Mouse (Mus musculus) heart, embryonic 14.5 days (tissue): ENCODE data around the gene St3gal4. TPM values are rescaled to one million over a fixed set of nuclear protein-coding genes. Genes with fewer than 3 reads are reported as not detected.
A peak's percentile ranks its signal among the peaks of the same experiment; 100 is the strongest.

ENCODE experiments used
- ATAC-seq: fragments of 200-750 bp; cut with Nextera tagmentation; 2 replicates; pipeline ENCODE4 v1.8.0; 2017; ENCODE audit warnings: low read depth, moderate TSS enrichment; ENCODE audit not compliant: insufficient number of reproducible peaks, insufficient read depth, low FRiP score
- H3K27ac ChIP-seq, 2 experiments: fragments of 200-500 bp in 1 of 2; fragments of 300-500 bp in 1 of 2; sonication (generic) in 1 of 2; replicated peaks in 1 of 2; 2 replicates each; pipeline ENCODE4 v1.5.1; 2012 to 2014; ENCODE audit warnings: low read depth in 2 of 2, low read length in 2 of 2, control low read depth in 1 of 2, mild to moderate bottlenecking in 1 of 2, mixed read lengths in 1 of 2; ENCODE audit not compliant: control insufficient read depth in 1 of 2, insufficient read depth in 1 of 2
- H3K27me3 ChIP-seq: fragments of 300-500 bp; sonication (generic); 2 replicates; pipeline ENCODE4 v1.6.1; 2014; ENCODE audit warnings: mild to moderate bottlenecking, low read length, control low read depth; ENCODE audit not compliant: control insufficient read depth, insufficient read depth
- H3K36me3 ChIP-seq: fragments of 300-500 bp; sonication (generic); 2 replicates; pipeline ENCODE4 v1.6.1; 2014; ENCODE audit warnings: mild to moderate bottlenecking, control low read depth, low read length, mixed read lengths; ENCODE audit not compliant: control insufficient read depth, insufficient read depth
- H3K4me1 ChIP-seq, 2 experiments: fragments of 200-500 bp in 1 of 2; fragments of 300-500 bp in 1 of 2; sonication (generic) in 1 of 2; 2 replicates each; pipeline ENCODE4 v1.6.1; 2012 to 2014; ENCODE audit warnings: low read length in 2 of 2, control low read depth in 1 of 2, mixed read lengths in 1 of 2; ENCODE audit not compliant: control insufficient read depth in 2 of 2, insufficient read depth in 2 of 2
- H3K4me2 ChIP-seq: fragments of 300-500 bp; sonication (generic); 2 replicates; pipeline ENCODE4 v1.6.1; 2014; ENCODE audit warnings: mild to moderate bottlenecking, low read length
- H3K4me3 ChIP-seq, 2 experiments: fragments of 200-500 bp in 1 of 2; fragments of 300-500 bp in 1 of 2; sonication (generic) in 1 of 2; 2 replicates each; pipeline ENCODE4 v1.5.1; 2012 to 2014; ENCODE audit warnings: low read length in 2 of 2, mild to moderate bottlenecking in 2 of 2, control low read depth in 1 of 2, low read depth in 1 of 2, moderate library complexity in 1 of 2; ENCODE audit not compliant: control insufficient read depth in 1 of 2, insufficient read depth in 1 of 2
- H3K9ac ChIP-seq: fragments of 300-500 bp; sonication (generic); 2 replicates; pipeline ENCODE4 v1.6.1; 2014; ENCODE audit warnings: mild to moderate bottlenecking, low read length
- H3K9me3 ChIP-seq: fragments of 300-500 bp; sonication (generic); 2 replicates; pipeline ENCODE4 v1.6.1; 2016; ENCODE audit warnings: low read length, control low read depth; ENCODE audit not compliant: control insufficient read depth
- WGBS: fragments of 180-500 bp; shearing (Covaris S2); extraction: QIAGEN DNeasy Blood & Tissue Kit; methylation state at CpG from one replicate; pipeline ENCODE4 v1.1.7; 2014; 5-methylcytosine and 5-hydroxymethylcytosine counted together
- polyA plus RNA-seq: library from polyadenylated mRNA; unstranded; fragments of >200 nt; fragmentation: Nextera tagmentation; extraction: Ambion mirVana; gene quantifications from 2 replicates; pipeline ENCODE4 v1.2.1, GENCODE M21; 2014

St3gal4 gene
- polyA plus RNA-seq, 1 experiment from 2014 or later = 22.9 TPM

DNA sequence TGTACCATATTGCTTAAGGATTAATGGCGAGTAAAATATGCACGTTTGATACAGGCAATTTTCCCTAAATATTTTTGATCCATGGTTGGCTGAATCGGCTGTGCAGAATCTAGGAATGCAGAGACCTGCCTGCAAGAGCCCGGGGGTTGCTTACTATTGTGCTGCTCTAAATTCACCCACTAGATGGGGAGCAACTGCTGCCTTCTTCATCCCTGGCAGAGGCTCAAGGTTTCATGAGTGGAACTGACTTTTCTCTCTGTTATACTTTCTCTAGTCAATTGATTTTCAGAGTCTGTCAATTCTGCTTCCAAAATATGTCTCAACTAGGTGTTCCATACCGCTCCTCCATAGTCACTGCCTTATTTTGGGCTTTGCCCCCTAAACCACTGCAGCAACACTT lies 88.2 kb downstream of the St3gal4 start:
- no peak for ATAC-seq
- Histone ChIP-seq H3K27ac (no peak overlapping the region), H3K36me3 (no peaks in the 10 kb centered on the region), H3K27me3 (peaks cover under 1% of the 10 kb centered on the region; the same call in 1 of the 2 replicates), H3K4me1 (peaks cover 10% of the 10 kb centered on the region in 2 experiments; a peak in 3 of 4 replicates), H3K9me3 (no peaks in the 10 kb centered on the region), H3K9ac (no peak overlapping the region), H3K4me2 (no peak overlapping the region), H3K4me3 (no peak overlapping the region)
- WGBS = 62% methylated on average over 5 of the region's 5 CpGs

DNA sequence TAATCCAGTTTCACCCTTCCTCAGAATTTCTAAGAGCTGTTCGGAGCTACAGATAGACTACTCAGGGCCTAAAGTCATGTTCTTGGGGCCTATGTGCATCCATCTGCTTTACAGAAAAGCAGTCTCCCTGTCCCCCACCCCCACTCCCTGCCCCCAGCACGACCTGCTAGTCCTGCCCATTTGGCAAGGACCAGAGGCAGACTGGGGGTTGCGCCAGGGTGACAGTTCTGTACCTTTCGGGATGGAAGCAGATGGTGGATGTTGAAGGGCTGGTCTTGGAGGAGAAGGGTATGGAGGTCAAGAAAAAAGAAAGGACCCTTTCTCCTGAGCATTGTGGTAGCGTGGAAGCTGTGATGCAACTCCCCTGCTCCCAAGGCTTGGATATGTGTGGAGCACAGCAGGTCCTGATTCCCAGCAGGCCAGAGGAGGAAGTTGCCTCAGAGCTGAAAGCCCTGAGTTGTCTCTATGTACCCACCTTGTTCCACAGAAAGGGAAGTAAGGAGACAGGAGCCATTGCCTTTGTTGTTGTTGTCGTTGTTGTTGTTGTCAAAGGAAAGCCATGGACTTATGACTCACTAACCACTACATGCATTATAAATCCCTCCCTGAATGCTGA lies 91.6 kb downstream of the St3gal4 start:
- no peak overlapping the region for H3K4me2 ChIP-seq
- H3K9ac ChIP-seq = no peak overlapping the region
- peaks cover 5 to 13% of the 10 kb centered on the region in 2 experiments; a peak in 3 of 4 replicates for H3K4me1 ChIP-seq
- ATAC-seq = no peak
- peaks cover 9% of the 10 kb centered on the region; the same call in 1 of the 2 replicates for H3K27me3 ChIP-seq
- no peaks in the 10 kb centered on the region for H3K9me3 ChIP-seq
- H3K4me3 ChIP-seq = no peak overlapping the region
- no peak overlapping the region for H3K27ac ChIP-seq
- H3K36me3 ChIP-seq = no peaks in the 10 kb centered on the region
- 79% methylated on average over 6 of the region's 6 CpGs for WGBS

DNA sequence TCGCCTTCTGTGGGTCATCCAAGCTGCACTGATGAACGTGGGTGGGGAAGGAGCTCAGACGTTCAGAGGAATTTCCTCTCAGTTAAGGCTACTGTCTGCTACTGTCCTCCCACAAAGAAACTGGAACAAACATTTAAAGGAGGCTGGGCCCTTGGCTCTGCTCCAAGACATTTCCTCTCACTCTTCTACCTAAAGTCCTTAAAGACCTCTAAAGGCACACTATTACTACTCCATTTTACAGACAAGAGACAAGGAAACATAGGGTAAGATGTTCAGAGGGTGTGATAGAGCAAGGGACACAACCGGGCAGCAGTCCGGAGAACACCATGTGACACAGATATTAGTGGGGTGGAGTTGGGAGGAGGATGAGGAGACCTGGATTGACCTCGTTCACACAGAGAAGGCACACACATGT lies 92.2 kb downstream of the St3gal4 start:
- Histone ChIP-seq H3K9ac (no peak overlapping the region), H3K36me3 (no peaks in the 10 kb centered on the region), H3K4me1 (peaks cover 5 to 13% of the 10 kb centered on the region in 2 experiments; a peak in 3 of 4 replicates), H3K4me3 (no peak overlapping the region), H3K27me3 (peaks cover 9% of the 10 kb centered on the region; the same call in 1 of the 2 replicates), H3K4me2 (no peak overlapping the region), H3K27ac (no peak overlapping the region), H3K9me3 (no peaks in the 10 kb centered on the region)
- WGBS = 46% methylated on average over 6 of the region's 6 CpGs
- ATAC-seq = no peak

DNA sequence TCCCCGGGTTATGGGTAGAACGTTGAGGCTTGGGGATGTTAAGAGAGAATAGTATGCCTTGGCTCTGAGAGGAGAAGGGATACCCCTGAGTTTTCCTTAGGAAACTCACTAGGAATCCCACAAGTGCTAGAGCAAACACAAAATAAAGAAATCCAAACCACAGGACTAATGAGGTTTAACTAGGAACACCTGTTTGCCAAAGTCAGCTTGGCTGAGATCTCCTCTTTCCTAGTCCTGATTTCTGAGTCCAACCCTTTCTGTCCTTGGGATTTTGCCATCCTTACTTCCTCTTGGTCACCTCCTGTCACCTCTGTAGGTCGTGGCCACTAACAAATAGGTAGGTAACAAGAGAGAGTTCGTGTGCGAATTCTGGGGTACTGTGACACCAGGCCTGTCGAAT lies 92.8 kb downstream of the St3gal4 start:
- Histone ChIP-seq H3K4me1 (peaks cover 5 to 9% of the 10 kb centered on the region in 2 experiments; a peak in 3 of 4 replicates), H3K4me2 (no peak overlapping the region), H3K9ac (no peak overlapping the region), H3K27ac (no peak overlapping the region), H3K4me3 (no peak overlapping the region), H3K36me3 (no peaks in the 10 kb centered on the region), H3K9me3 (no peaks in the 10 kb centered on the region), H3K27me3 (peaks cover 9% of the 10 kb centered on the region; the same call in 1 of the 2 replicates)
- ATAC-seq = no peak
- WGBS = 79% methylated on average over 6 of the region's 6 CpGs

DNA sequence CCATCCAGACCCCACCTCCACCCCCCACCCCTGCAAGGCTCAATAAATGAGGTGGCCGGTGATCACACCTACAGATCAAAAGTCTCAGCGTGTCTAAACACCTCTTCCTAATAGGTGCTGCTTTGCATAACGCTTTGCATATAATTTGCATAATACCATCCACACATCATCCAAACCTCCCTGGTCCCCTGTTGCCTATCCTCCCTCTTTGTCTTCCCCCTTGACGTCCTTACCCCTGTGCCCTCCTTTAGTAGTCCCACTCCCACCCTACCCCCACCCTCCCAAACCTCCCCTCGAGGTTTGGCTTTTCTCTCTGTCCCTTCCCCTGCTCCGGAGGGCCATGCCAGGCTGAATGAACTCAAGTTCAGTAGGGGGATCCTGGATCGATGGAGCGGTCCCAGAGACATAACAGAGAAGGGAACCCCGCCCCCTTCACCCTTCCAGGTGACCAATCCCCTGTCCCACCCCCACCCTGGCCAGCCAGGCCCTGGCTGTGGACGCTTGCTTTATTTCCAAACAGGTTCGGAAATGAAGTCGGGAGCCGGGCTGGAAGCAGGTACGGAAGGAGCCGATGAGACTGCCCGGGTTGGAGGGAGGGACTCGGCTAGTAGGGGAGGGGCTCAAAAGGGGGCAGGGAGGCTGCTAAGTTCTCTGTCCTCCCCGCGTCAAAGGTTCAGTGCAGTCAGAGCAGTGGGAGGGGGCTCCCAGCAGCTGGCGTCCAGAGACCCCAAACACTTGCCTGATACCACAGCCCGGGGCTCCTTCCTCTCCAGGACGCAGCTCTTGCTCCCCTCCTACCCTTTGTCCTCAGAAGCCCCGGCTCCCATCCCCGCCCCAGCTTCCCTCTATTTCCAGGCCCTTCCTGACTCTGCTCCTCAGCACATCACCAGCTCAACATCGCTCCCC lies 94.2 kb downstream of the St3gal4 start:
- Histone ChIP-seq H3K36me3 (no peaks in the 10 kb centered on the region), H3K4me3 (peak overlapping the region; percentile 20 to 35), H3K4me2 (peak overlapping the region; percentile 67), H3K27ac (no peak overlapping the region), H3K9me3 (no peaks in the 10 kb centered on the region), H3K9ac (peak overlapping the region; percentile 57), H3K27me3 (peaks cover 9% of the 10 kb centered on the region; the same call in 1 of the 2 replicates), H3K4me1 (peaks cover 5 to 8% of the 10 kb centered on the region in 2 experiments; a peak in 3 of 4 replicates)
- WGBS = 5% methylated on average over 25 of the region's 25 CpGs
- ATAC-seq = no peak

DNA sequence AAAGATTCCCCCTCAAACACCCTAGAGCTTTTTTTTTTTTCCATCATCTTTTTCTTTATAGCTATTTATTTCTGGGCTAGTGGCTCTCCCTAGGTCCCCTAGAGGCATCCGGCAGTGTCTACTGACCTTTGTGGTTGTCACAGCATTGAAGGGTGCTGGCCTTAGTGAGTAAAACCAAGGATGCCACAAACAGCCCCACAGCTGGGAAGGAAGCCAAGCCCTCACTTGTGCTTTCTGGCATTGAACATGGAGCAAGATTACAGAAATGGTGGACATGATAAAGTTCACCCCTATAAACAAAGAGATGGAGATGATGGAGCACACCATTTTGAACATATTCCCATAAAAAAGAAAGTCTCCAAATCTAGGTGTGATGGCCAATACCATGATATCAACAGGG lies 97.3 kb downstream of the St3gal4 start:
- Histone ChIP-seq H3K4me1 (peaks cover 13 to 19% of the 10 kb centered on the region in 2 experiments), H3K27ac (no peak overlapping the region), H3K9ac (no peak overlapping the region), H3K27me3 (peaks cover 9% of the 10 kb centered on the region; the same call in 1 of the 2 replicates), H3K9me3 (no peaks in the 10 kb centered on the region), H3K4me2 (no peak overlapping the region), H3K36me3 (no peaks in the 10 kb centered on the region), H3K4me3 (no peak overlapping the region)
- no peak for ATAC-seq
- 94% methylated on average over 1 of the region's 1 CpGs for WGBS

DNA sequence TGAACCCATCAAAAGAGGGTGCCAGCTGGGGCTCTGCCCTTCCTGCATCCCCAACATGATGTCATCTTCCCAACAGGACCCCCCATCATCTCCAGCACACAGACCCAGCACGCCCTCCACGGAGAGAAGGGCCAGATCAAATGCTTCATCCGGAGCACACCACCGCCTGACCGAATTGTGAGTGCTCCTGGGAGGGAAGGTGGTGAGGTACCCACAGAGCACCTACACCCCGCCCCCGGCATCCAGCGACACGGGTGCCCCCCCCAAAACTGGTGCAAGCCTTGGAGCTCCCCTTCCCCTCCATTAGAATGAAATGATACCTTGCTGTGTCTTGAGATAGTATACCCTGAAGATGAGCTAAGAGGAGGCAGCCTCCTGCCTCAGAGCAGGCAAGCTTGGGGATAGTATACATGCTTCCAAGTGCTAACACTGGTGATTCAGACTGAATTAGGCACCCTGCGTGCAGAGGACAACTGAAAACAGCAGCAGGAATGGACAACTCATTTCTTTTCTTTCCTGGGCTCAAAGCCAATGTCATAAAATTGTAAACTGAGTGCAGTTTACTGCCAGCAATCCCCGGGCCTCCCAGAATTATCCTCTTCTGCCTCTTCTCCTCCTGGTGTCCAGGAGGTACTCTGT lies 98.9 kb downstream of the St3gal4 start:
- H3K27me3 ChIP-seq = peaks cover under 1% of the 10 kb centered on the region; the same call in 1 of the 2 replicates
- WGBS = 48% methylated on average over 11 of the region's 11 CpGs

More for the DNA sequence above, 98.9 kb downstream of the St3gal4 start:
- Histone ChIP-seq H3K9me3 (no peaks in the 10 kb centered on the region), H3K4me3 (no peak overlapping the region), H3K27ac (no peak overlapping the region), H3K4me1 (peaks cover 9 to 16% of the 10 kb centered on the region in 2 experiments), H3K4me2 (no peak overlapping the region), H3K36me3 (no peaks in the 10 kb centered on the region), H3K9ac (no peak overlapping the region)
- ATAC-seq = no peak
